Mouse (Mus musculus) heart, postnatal 25 days (tissue): Measurements from ENCODE around the gene Celsr1. TPM values are rescaled to one million over a fixed set of nuclear protein-coding genes. Genes with fewer than 3 reads are reported as not detected.

Source experiments
- DNase-seq: peaks from one replicate; pipeline ENCODE4 v3.0.0; 2022; ENCODE audit warnings: low spot score
- intact Hi-C: fragments of 180-260 bp; cut with DNase I; formaldehyde crosslinking; loops from one replicate; pipeline ENCODE4 v1.15.1; 2025
- total RNA-seq, 2 experiments: library from RNA; stranded (reverse); gene quantifications; 2 replicates each; pipeline ENCODE4 v1.2.3; 2021

The Celsr1 gene
- total RNA-seq, 2 experiments from 2014 or later = 6.6 to 7.2 TPM

DNA sequence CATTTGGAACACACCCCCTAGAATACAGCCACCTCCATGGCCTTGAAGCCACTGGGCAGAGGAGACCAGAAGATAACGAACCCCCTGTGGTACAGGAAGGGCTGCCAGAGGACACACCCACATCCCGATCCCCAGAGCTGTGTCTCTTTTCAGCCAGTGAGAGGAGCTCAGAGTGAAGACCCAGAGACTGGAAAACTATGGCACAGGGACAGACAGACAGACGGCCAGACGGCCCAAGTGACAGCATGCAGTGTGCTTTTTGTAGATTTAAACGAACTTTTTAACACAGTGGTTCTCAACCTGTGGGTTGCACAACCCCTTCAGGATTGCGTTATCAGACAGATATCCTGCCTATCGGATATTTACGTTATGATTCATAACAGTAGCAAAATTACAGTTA is 63.1 kb downstream of the Celsr1 start:
- DNase-seq = no peak
- intact Hi-C loops = no loop called here

GRCm38 (mm10) chr15:85969707-85970153 is 63.8 kb downstream of the Celsr1 start:
- intact Hi-C loops = no loop called here
- no peak for DNase-seq

- no peak for DNase-seq
- intact Hi-C loops = no loop called here
These were observed 64.3 kb downstream of the Celsr1 start for GRCm38 (mm10) chr15:85969291-85969690.

- intact Hi-C loops = no loop called here
- no peak for DNase-seq
These were observed 67.5 kb downstream of the Celsr1 start for GRCm38 (mm10) chr15:85966032-85966431.

- intact Hi-C loops = no loop called here
- no peak for DNase-seq
These were observed 70.2 kb downstream of the Celsr1 start for GRCm38 (mm10) chr15:85963279-85963840.

DNA sequence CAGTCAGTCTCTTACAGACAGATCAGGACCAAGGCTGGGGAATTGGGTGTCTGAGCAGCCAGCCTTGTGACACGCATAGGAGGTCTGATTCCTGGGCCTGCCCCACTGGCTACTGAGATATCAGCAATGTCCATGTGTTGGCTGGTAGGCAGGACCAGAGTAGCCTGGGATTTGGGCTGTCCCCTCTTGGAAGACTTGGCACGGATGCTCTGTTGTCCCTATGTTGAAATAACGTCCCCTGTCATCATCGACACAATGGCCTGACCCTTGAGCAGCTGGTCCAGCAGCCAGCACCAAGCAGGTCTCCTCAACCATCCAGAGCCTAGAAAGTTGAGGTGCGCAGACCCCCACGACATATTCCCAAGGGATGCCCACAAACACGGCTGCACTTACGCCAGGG is 70.9 kb downstream of the Celsr1 start:
- intact Hi-C loops = no loop called here
- no peak for DNase-seq

DNA sequence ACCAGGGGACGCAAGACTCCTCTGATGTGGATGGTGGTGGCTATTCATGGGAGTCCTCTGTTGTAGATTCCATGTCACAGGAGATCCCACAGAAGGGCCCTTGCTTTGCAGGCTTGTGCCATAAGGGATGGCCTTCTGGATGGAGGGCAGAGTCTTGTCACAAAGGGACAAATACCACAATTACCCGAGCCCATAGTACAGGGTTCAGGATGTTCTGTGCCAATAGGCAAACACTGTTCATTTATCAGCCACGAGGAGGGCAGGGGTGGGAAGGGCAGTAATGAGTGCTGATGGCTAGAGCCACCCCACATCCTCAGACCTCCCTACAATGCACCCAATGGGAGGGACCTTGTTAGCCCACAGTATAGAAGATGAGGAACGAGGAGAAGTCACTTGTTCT is 71.9 kb downstream of the Celsr1 start:
- intact Hi-C loops = no loop called here
- no peak for DNase-seq

GRCm38 (mm10) chr15:85961131-85961530 is 72.4 kb downstream of the Celsr1 start:
- intact Hi-C loops = no loop called here
- DNase-seq = no peak

GRCm38 (mm10) chr15:85956202-85956601 is 77.4 kb downstream of the Celsr1 start:
- no peak for DNase-seq
- intact Hi-C loops = no loop called here

DNA sequence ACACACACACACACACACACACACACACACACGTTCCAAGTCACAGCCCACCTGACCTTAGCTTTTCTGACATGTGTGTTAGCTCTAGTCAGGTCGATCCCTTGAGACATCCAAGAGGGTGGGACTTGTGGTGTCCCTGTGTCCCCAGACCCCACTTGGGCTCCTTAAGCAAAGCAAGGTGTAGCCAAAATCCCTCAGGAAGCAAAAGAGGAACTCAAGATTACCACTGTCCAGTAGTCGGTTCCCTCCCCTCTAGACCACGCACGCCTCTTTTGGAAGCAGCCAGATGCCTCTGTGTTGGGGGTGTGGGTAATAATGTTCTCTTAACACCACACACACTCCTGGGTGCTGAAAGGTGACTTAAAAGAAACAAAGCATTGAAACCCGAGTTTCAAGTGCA is 80.1 kb downstream of the Celsr1 start:
- DNase-seq = no peak
- intact Hi-C loops = no loop called here

DNA sequence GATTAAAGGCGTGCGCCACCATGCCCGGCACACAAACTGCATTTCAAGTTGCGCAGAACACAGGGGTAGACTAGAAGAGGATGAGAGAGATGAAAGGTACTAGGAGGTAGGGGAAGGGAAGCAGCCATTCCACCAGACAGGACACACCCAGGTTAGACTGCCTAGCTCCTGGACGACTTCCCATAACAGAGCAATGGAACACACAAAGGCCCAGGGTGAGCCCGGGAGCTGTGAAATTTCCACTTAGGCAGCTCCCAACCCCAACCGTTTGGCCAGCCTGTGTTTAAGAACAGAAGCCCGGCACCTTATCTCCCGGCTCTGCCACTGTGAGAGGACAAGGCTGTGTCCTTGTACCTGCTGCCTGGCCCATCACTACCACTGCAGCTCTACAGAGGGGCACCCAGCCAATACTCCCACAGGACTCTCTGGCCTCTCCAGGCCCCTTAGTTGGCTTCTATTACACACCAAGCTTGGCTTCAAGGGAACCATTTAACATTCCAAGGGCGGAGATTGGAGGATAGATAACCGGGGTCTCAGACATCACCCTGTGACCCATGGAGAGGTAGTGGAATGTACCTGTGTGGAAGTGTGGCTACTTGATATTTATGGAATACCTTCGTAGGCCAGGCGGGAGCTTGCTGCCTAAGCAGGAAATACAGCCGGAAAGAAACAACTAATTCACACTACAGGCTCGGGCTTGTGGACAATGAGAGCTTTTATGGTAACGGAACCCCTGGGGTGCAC is 84.0 kb downstream of the Celsr1 start:
- intact Hi-C loops = no loop called here
- DNase-seq = no peak

DNA sequence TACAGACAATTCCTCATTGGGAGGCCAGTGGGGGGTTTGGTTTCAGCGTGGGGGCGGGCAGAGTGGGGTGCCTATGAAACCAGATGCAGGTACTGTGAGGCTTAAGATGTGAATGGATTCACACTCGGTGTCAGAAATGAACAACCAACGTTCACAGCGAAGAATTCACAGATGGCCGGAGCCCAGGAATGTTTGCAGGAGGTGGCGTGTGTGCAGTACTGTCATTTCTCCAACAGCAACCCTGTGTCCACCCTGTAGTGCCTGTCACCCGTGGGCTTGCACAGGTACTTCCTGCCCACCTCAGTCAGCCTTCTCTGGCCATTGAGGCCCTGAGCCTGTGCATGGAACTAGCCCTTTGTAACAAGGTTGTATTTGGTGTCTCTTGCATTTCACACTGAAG is 85.6 kb downstream of the Celsr1 start:
- intact Hi-C loops = no loop called here
- no peak for DNase-seq

DNA sequence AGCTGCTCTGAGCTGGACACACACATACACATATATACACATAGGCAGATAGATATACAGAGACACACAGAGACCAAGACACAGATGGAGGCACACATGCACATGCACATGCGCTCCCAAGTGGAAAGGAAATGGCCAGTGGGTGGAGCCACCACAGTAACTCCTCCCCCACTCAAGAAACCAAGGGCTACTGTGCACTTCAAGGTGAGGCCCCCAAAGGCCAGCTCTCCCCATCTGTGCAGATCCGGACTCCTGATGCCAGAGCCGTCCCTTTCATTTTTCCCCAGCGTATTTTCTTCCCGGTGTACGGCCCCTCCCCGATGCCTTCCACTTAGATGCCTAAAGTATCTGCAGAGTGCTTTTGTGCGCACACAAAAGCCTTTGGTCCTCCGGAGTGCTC is 86.0 kb downstream of the Celsr1 start:
- DNase-seq = no peak
- intact Hi-C loops = no loop called here

DNA sequence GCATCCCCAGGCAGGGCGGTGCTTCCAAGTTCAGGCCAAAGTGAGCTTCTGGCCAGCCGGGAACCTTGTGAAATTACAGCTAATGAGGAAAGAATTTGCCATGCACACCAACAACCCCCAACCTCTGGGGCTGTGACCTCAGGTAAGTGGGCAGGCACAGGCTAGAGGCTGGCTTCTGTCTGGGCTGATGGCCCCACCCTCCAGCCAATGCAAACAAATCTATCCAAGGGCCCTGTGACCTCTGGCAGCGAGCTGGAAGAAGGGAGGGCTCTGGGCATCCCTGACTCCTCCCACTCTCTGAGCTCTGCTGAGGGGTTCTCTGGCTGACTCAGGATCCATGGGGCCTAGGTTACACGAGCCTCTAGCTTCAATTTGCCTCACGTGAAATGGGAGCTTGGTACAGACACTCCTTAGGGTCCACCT is 97.9 kb downstream of the Celsr1 start:
- no peak for DNase-seq
- intact Hi-C loops = no loop called here

DNA sequence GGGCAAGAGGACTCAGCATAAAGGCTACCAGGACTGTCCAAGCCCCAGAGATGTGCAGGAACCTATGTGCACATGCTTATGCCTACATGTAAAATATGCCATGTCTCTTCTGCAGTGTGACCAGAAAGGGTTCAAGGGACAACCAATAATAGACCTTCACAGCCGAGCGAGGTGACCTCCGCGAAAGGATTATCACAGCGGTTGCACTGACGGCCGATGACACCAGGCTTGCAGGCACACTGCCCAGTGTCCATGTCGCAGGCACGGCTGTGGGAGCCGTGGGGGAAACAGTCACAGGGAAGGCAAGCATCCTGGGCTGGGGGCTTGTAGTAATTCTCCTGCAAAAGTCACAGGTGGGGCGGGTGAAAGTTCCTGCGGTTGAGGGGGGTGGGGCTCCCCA is 105.4 kb downstream of the Celsr1 start:
- no peak for DNase-seq
- intact Hi-C loops = no loop called here

GRCm38 (mm10) chr15:85921855-85922254 is 111.7 kb downstream of the Celsr1 start:
- no peak for DNase-seq
- intact Hi-C loops = no loop called here

DNA sequence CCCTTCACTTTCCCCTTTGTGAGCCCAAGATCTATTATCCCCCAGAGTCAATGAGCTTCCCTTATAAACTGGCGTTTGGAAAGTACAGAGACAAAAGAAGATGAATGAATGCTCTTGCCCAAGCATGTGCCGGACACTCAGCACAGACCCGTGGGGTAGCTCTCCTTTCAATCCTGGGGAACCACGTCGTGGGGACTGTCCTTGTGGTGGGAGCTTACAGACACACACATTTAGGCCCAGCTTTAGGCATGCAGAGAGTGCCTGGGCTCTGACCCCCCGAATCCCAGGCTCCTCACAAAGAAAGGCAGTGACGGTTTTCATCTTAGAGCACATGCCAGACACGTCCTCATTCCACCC is 113.7 kb downstream of the Celsr1 start:
- no peak for DNase-seq
- intact Hi-C loops = no loop called here

GRCm38 (mm10) chr15:85919191-85919891 is 114.2 kb downstream of the Celsr1 start:
- no peak for DNase-seq
- intact Hi-C loops = no loop called here

DNA sequence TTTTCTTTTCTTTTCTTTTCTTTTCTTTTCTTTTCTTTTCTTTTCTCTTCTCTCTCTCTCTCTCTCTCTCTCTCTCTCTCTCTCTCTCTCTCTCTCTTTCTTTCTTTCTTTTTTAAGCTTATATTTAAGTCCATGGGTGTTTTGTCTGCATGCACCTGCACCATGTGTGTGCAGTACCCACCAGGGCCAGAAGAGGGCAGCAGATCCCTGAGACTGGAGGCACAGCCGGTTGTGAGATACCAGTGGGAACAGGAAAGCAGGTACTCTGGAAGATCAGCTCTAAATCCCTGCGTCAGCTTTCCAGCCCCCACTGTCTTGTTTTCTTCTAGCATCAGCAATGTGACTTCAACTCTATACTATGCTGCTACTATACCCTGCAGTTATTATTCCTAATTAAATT is 120.0 kb downstream of the Celsr1 start:
- intact Hi-C loops = no loop called here
- DNase-seq = no peak

DNA sequence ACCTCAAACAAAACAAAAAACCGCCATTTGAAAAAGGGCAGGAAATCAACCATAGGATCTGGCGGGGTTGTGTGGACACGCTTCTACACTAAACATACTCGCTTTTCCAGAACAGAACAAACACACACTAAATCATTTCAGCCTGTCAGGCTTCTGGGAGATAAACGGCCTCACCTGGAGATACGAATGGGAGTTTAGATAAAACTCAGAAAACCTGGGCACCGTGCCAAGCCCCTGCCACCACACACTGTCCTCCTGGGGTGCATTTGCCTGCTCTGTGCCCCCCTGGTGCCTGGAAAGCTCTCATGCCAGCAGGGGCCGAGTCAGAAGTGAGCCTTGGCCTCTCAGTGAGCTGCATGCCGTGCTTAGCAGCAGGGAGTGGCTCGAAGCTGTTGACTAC is 123.6 kb downstream of the Celsr1 start:
- DNase-seq = no peak
- intact Hi-C loops = no loop called here

DNA sequence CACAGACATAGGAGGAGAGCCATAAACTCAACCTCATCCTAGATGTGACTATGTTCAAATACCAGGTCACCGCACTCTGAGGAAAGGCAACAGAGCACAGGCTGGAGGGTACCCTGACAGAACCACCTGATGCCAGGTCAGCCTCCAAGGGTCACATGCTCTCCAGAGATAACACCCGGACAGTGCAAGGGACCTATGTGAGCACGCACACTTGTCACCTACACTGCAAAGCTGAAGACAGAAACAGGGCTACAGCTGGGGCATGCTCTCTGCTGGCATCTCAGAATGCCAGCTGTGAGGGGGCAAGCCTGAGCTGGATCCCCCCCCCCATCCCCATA is 124.1 kb downstream of the Celsr1 start:
- intact Hi-C loops = no loop called here

More for the DNA sequence above, 124.1 kb downstream of the Celsr1 start:
- no peak for DNase-seq
